Mouse (Mus musculus) stomach, postnatal 0 days (tissue): ENCODE data around the gene Pced1a.

Experiments used
- CTCF ChIP-seq: IDR thresholded peaks from 2 replicates; pipeline ENCODE4 v1.5.1; 2016; ENCODE audit warnings: antibody characterized with exemption, low read depth, mild to moderate bottlenecking, moderate library complexity
- EP300 ChIP-seq: optimal IDR thresholded peaks from 2 replicates; pipeline ENCODE3; 2016; ENCODE audit warnings: antibody characterized with exemption

- no peak for TF ChIP-seq EP300
- no peak for TF ChIP-seq CTCF
These were observed 5.3 kb upstream of the Pced1a start for GRCm38 (mm10) chr2:130429851-130430250.
